Mouse (Mus musculus): ENCODE measurements around the gene Gstz1.
"Not testable (repeated sequence)": the region's sequence is repeated elsewhere in the genome, so short reads cannot be mapped to it uniquely, and the experiment has no call there.

The Gstz1 gene

GRCm38 (mm10) chr12:87146966-87147365 lies at the start of gene Gstz1:
TSS of gene Gstz1 (plus strand) at chr12:87147165.
- peak; percentile 70 for DNase-seq (ENCODE audit: low read depth, low spot score)

DNA sequence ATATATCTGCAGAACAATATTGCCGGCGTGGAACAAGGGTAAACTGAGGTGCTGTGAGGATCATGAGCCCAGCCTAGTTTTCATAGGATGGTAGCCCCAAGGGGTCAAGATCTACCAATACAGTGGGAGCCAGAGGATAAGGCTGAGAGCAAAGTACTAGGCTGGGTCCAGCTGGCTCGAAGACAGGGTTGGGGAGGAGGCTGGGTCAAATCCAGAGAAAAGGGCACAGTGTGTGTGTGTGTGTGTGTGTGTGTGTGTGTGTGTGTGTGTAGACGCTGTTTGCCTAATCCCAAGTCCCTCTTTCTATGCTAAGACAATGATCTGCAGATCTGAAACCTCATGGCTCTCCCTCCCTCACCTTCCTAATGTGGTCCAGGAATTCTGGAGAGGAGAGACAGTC lies 46.6 kb upstream of the Gstz1 start:
- no peak for DNase-seq (ENCODE audit: low read depth, low spot score)

DNA sequence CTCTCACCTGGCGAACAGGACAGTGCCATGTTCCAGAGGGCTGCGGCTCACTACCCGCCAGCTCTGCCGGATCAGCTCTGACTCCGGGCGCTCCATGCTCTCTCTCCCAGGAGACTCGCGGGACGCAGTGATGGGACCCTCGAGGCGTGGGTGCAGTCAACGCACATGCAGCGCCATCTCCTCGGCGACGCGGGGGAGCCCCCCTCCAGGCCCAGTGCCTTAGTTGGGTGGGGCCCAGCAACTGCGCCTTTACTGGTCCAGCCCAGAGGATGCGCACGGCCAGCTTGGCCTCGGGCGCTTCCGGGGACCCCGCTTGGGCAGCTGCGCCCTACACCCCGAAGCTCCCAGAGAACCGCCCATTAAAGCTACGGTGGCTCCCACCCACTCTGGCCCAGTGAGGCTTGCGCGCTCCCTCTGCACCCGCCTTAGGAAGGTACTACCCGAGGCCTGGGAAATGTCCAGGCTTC lies 44.8 kb upstream of the Gstz1 start, which contains the start of gene Ngb:
TSS of gene Ngb (minus strand) at position 375 of the 467 bp plus-strand sequence.
- no peak for DNase-seq (ENCODE audit: low read depth, low spot score)

DNA sequence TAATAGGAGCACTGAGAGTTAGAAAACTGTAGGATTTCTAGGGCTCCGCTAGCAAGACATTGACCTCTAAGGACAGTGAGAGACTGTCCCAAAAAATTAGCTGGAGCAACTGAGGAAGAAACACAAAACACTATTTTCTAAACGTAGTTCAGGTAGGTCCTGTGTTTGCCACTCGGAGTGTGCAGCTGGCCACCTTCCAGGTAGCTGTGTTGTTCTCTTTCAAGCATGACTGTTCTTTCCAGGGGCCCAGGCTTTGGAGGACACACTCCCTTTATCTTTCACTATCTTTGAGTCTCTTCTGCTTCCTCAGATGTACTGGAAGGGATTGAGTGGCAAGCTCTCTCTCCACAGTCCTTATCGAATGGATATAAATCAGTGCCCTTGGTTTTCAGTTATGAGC lies 43.5 kb upstream of the Gstz1 start:
- no peak for DNase-seq (ENCODE audit: low read depth, low spot score)

GRCm38 (mm10) chr12:87104796-87105195 lies 42.2 kb upstream of the Gstz1 start:
- no peak for DNase-seq (ENCODE audit: low read depth, low spot score)

DNA sequence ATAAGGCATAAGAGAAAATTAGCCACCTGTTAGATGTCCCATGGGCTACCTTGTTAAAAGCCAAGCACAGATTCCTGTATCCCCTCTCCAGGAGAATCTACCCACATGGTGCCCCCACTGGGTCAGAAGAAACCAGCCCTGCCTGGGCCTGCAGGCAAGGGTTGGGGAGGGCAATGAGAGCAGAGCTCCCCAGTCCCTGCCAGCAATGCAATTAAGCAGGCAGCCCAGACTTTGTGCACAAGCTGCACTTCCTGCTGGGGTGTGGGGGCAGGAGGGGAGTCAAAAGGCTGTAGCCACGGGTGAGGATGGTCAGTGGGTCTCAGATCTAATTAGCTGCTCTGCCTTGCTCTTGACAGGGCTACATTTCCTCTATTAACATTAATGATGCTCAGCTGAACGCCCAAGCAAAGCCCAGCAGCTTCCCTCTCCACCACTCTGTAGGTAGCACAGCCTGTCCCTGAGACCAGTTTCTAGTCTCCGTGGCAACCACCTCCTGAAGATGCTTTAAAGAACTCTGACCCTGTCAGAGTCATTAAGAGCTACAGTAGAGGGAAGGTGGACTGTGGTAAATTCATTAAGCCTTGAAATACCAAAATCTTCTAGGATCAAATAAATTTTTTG lies 39.5 kb upstream of the Gstz1 start:
- no peak for DNase-seq (ENCODE audit: low read depth, low spot score)

- DNase-seq (ENCODE audit: low read depth, low spot score), result no peak
Measured at GRCm38 (mm10) chr12:87121918-87122589, 24.9 kb upstream of the Gstz1 start.

- DNase-seq (ENCODE audit: low read depth, low spot score), result no peak
Measured at GRCm38 (mm10) chr12:87127256-87127655, 19.7 kb upstream of the Gstz1 start.

- DNase-seq (ENCODE audit: low read depth, low spot score), result no peak
Measured at GRCm38 (mm10) chr12:87130224-87130623, 16.7 kb upstream of the Gstz1 start.

- DNase-seq (ENCODE audit: low read depth, low spot score), result no peak
Measured at GRCm38 (mm10) chr12:87131181-87131580, 15.8 kb upstream of the Gstz1 start.

DNA sequence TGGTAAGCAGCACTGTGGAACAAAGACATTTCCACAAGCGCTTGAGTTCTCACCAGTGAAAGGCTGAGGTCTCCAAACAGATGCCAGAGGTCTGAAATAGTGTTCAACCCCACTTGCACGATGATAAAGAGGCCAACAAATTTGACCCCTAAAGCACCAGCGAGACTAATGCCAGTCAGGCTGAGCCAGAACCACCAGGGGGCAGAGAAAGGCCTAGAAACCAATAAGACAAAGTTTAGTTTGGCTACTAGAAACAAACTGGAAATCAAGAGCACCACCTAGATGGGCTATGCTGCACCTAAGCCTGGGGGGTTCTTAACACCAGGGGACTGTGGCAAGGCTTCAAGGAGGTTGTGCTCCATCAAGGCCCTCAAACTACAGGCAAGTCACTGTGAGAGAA lies 15.3 kb upstream of the Gstz1 start:
- DNase-seq (ENCODE audit: low read depth, low spot score), result no peak

DNA sequence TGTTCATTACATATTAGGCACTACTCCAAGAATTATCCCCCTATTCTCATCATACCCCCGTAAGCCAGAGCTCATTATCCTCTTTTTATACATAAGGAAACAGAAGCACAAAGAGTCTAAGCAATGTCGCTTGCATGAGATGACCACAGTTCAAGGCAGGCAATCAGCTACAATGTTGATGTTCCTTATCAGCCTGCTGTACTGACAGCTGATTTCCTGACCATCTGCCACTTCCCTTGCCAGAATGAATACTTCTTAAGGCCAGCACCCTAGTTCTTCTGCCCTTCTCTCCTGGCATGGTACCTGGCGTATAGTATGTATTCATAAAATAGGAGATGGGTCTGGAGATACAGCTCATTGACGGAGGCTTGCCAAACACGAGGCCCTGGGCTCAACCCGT lies 14.8 kb upstream of the Gstz1 start:
- DNase-seq (ENCODE audit: low read depth, low spot score), result no peak

DNA sequence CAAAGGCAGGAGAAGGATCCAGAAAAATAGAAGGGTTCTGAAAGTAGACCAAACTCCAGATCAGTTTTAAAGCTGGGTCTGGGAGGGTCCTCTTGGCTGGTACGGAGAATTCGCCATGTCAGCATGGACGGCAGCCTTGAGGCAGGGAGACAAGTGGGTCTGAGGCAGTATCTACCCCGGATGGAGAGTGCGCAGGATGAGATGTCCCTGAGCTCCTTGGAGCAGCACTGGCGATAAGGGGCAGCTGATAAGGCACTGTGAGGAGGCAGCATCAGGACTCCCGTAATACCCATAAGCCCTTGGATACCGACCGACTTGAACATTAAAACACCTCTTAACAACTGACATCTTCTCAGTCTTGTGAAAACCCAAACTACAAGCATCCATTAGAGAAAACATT lies 14.2 kb upstream of the Gstz1 start:
- DNase-seq (ENCODE audit: low read depth, low spot score), result no peak

GRCm38 (mm10) chr12:87137439-87138341 lies 9.3 kb upstream of the Gstz1 start:
- no peak for DNase-seq (ENCODE audit: low read depth, low spot score)

DNA sequence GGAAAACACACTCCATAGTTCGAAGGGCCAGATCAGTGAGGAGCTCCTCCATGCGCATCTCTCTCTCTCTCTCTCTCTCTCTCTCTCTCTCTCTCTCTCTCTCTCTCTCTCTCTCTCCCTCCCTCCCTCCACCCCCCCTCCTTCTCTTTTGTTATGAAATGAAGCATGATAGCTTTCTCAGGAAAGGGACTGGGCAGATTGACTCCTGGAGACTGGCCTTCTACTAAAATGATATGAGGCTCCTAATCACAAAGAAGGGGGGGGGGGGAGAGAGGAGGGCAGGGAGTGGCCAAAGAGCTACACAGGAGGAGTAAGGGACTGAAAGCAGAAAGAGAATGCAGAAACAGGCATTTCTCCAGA lies 8.6 kb upstream of the Gstz1 start:
- no peak for DNase-seq (ENCODE audit: low read depth, low spot score)

GRCm38 (mm10) chr12:87138768-87139167 lies 8.2 kb upstream of the Gstz1 start:
- DNase-seq (ENCODE audit: low read depth, low spot score), result no peak

- DNase-seq (ENCODE audit: low read depth, low spot score), result no peak
Measured at GRCm38 (mm10) chr12:87142156-87142555, 4.8 kb upstream of the Gstz1 start.

DNA sequence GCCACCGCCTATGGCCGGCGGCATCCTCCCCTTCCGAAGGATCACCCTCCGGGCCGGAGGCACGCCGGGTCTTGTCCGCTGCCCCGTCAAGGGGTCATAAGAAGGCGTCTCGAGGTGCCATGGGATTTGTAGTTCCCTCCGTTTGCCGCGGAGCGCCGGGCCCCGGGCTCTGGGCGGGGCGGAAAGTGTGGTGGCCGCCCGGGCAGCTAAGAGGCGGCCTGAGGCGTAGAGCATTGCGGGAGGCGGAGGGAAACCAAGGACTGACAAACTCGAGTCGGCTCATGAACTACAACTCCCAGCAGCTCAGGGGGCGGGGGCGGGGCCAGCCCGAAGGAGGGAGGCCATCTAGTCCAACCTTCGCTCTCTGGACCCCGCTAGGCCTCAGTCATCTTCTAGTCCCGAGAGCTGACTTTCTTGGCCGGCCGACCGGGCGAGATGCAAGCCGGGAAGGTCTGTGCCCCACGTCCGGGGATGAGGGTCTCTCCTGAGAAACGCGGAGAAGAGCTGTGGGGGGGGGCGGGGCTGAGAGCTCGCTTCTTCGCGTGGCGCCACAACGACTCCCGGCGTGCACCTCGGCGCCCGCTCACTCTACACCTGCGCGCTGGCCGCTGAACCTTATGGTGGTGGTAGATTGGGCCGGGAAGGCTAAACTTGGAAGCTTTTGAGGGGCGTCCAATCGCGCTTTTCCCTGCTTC lies 577 bp downstream of the Gstz1 start, which contains the start of gene Pomt2:
TSS of gene Pomt2 (minus strand) at position 574 of the 695 bp plus-strand sequence.
- peak; percentile 93 for DNase-seq (ENCODE audit: low read depth, low spot score)

DNA sequence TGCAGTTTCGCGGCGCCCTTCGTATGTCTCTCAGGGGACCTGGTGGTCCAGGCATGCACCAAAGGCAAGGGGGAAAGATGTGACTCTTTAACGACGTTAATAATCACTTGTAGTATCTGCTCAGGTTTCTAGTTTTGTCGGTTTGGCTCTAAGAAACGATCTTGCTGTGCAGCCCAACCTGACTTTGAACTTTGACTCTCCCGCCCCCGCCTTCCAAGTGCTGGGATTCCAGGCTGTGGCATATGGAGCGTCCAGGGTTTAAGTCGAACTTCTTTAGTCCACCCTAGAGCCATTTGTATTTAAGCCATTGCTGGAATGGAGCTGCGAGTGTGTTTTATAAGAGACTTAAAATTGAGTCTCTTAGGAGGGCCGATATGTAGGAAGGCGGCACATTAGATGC lies 1.2 kb downstream of the Gstz1 start:
- DNase-seq (ENCODE audit: low read depth, low spot score), result no peak

- no peak for DNase-seq (ENCODE audit: low read depth, low spot score)
Measured at GRCm38 (mm10) chr12:87149471-87149870, 2.5 kb downstream of the Gstz1 start.

GRCm38 (mm10) chr12:87154448-87154847 lies 7.5 kb downstream of the Gstz1 start:
- DNase-seq (ENCODE audit: low read depth, low spot score), result not testable (repeated sequence)

DNA sequence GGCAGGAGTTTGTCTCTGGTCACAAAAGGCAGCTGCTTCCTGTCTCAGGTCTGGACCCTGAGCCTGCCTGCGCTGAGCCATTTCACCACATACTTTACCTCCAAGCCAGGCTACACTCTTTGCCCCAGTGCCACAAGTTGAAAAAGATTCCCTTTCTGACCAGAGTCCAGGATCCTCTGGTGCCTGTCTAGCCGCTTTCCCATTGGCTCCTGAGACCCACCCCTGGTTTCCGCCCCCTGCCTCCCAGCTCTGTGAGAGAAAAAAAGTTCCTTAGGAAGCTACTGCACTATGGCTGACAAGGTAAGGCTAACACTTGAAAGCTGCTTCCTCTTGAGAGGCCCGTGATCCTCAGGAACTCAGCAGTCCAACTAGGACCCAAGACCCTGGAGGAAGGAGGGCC lies 10.4 kb downstream of the Gstz1 start:
- no peak for DNase-seq (ENCODE audit: low read depth, low spot score)

All from skeletal muscle tissue, adult 2 months (tissue).